Mouse (Mus musculus) olfactory bulb, adult 2 months (tissue): ENCODE measurements around the gene Cckbr.

Experiments used
- CTCF ChIP-seq: fragments of 200-500 bp; IDR thresholded peaks from 2 replicates; pipeline ENCODE4 v1.5.1; 2012; ENCODE audit warnings: low read depth, mild to moderate bottlenecking, low read length, moderate library complexity; ENCODE audit not compliant: insufficient read depth
- POLR2A ChIP-seq: fragments of 200-500 bp; IDR thresholded peaks from 2 replicates; pipeline ENCODE4 v1.6.1; 2012; ENCODE audit warnings: mild to moderate bottlenecking, low read depth, low read length, moderate library complexity; ENCODE audit not compliant: insufficient read depth

- TF ChIP-seq POLR2A (no peak), CTCF (peak; percentile 98)
These were observed 89.6 kb downstream of the Cckbr start for GRCm38 (mm10) chr7:105515178-105515577.
